Mouse (Mus musculus) left cerebral cortex, adult 8-10 months (tissue): ENCODE data around the gene Rab20. TPM values are rescaled to one million over a fixed set of nuclear protein-coding genes. Genes with fewer than 3 reads are reported as not detected.

Source experiments
- DNase-seq, 2 experiments: peaks; one replicate each; pipeline ENCODE4 v3.0.0; 2022; ENCODE audit warnings: low spot score in 2 of 2
- total RNA-seq, 4 experiments: library from RNA; stranded (reverse); gene quantifications; 2 replicates each; pipeline ENCODE4 v1.2.4; 2022

Rab20 gene
- total RNA-seq, 4 experiments from 2014 or later: 0.35 to 1.6 (median 0.78) TPM

DNA sequence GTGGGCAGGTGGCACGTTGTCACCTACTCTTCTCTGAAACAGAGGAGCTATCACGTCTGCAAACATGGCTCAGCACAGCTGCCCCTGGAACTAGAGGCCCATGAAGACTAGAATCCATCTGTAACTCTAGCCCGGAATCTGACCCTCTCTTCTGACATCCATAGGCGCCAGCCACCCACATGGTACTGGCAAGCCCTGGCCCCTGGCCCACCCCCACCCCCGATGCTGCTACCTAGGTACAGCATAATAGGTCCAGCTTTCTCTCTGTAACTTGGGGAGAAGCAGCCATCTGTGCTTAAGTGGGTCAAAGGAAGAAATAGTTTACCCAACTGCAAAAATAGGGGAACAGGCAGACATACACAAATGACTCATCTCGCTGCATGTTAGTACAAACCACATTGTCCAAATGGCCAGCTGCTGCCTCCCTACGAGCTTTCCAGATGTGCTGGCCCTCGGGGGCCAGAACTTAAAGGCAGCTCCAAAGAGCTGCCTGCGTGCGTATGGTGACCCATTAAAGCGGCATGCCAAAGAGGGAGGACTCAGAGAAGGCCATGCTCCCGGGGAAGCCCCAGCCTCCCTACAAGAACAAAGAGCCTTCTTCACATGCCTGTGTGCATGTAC lies 66.9 kb downstream of the Rab20 start:
- DNase-seq: peak in 1 of 2 experiments; percentile 35

DNA sequence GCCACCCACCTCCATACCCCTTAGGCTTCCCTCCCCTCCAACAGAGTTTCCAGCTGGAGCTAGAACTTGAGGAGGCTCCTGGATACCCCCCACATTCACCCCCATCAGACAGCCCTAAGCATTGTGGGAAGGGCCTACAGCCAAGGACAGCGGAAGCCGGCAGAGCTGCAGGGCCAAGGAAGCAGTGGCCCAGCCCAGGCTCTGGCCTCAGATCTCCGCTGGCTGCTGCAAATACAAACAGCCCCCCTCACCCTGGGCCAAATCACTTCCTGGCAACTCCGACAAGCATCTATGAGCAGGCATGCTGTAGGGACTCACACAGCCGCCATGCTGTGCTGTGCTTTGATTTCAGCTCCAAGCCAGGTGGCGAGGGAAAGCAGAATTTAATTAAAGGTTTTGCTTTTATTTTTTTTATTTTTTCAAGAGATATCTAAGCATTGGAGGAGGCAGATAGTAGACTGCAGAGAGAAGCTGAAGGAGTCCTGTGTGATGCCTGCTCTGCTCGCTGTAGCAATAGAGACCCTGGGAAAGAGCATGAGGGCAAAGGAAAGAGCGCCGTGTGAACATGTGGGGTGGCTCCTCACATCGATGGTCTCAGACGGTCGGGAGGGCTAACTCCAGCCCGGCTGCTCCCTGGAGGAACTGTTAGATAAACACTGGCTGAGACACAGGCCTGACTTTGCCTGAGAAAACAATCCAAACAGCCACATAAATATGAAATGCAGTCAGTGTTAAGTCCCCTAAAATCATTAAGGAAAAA lies 72.6 kb downstream of the Rab20 start:
- DNase-seq: peak in 1 of 2 experiments; percentile 52

DNA sequence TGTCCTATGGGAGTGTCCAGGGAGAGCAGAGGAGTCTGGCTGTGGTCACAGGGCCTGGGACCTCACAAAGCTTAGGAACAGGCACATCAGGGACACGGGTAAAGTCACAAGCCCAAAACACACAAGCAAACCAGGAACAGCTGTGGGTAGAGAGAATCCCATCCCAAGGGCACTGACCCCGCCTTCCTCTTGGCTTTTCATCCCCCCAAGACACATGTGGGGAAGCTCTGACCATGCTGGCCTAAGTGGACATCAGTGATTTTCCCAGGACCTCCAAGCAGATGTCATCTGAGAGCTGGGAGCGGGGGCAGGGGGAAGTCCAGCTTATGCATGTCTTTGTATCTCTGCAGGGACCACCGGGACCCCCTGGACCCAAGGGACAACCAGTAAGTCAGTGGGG lies 73.9 kb downstream of the Rab20 start:
- no peak for DNase-seq

DNA sequence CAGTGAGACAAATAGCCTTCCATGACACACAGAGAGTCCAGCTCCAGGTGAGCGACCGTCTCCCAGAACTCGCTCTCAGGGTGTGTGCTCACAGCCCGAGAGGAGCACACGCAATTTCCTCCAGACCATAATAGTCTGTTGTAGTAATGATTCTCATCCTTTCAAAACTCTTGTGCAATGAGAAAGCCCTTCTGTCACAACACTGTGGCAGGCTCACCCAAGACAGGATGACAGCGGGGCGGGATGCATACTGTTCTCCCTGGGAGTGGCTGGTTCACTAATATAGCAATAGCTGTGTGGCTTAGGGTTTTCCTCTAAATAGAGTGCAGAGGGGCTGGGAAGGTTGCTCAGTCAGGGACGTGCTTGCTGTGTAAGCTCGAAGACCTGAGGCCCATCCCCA lies 74.7 kb downstream of the Rab20 start:
- no peak for DNase-seq

Other genes with a start within 250 kb of the Rab20 start
- gene Col4a2, start 165.9 kb downstream of the Rab20 start, total RNA-seq: 10 to 100 TPM; 28.3 to 41.2 (median 29.8) TPM
- gene Col4a1, start 165.9 kb downstream of the Rab20 start, total RNA-seq: 10 to 100 TPM; 24.5 to 35.0 (median 30.3) TPM
- gene Naxd, start 18.8 kb upstream of the Rab20 start, total RNA-seq: 10 to 100 TPM; 48.7 to 62.5 (median 56.0) TPM
- 10 to 100 TPM; 15.8 to 21.2 (median 18.4) TPM for gene Cars2, start 72.1 kb upstream of the Rab20 start, total RNA-seq
- 10 to 100 TPM; 45.0 to 51.2 (median 48.0) TPM for gene Ing1, start 76.9 kb upstream of the Rab20 start, total RNA-seq
- 10 to 100 TPM; 37.3 to 49.1 (median 43.7) TPM for gene Ankrd10, start 157.0 kb upstream of the Rab20 start, total RNA-seq
- gene 1700016D06Rik, start 222.4 kb upstream of the Rab20 start, total RNA-seq: not detected
- gene Arhgef7, start 249.0 kb upstream of the Rab20 start, total RNA-seq: 100 to 1,000 TPM in 2 of 4 experiments, 10 to 100 TPM in 2; 98.8 to 109 (median 103) TPM